In the genomic region with DNA sequence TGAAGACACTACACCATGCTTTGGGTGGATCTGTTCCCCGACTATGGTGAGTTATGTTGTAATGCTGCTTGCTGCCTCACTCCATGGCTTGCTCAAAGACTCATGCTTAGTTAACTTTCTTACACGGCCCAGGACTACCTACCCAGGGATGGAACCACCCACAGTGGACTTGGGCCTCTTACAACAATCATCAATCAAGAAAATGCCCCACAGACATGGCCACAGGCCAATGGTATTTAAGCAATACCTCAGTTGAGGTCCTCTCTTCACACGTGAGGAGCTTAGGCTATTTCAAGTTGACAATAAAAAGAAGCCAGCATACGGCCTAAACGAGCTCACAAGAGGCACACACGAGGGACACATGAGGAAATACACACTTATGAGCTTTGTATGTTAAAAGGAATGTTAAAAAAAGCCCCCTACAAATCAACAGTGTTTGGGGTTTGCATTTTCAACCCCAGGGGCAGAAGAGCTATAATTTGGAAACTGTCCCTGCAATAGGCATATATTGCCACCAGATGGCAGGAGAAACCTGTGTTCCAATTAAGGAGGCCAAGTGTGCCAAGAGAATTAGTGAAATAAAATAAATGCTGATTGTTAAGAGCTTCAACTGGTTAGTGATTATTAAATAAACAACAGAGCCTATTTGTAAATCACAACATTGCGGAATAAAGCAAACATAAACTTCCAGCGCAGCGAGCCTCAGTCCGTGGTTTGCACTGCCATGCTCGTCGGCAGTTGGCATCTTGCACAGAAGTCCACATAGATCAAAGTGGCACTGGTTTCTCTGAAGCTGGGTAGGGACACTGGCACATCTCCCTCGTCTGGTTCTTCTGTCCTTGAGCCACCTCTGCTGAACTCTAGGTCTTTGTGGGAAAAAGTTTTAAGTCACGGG, we compare ENCODE assay signal across 10 mouse cellular contexts. TPM values are rescaled to one million over a fixed set of nuclear protein-coding genes. Genes with fewer than 3 reads are reported as not detected.
DNase-seq lines count a peak whose midpoint lies in the region; ATAC-seq and TF ChIP-seq lines count a peak whose summit lies in the region.
"Had no signal": no experiment of that assay in that cellular context is flagged by ENCODE, and none has a peak within 500 bp of the region (broad histone marks: within the 10 kb centered on the region; RNA-seq: fewer than 3 reads in every experiment).

No protein-coding gene starts in this region.

- no peak for TF ChIP-seq POLR2A in kidney, adult 2 months (IDR thresholded peaks at IDR 0.05; ENCODE audit: low read depth, low read length)

- H3K4me1 ChIP-seq in kidney, adult 2 months (ENCODE audit: control insufficient read depth, insufficient read depth, low read length), result no peaks in the 10 kb centered on the region
- peaks cover 10% of the 10 kb centered on the region for H3K4me1 ChIP-seq in kidney, embryonic 15.5 days
- H3K4me1 ChIP-seq in G1E (ENCODE audit: insufficient read depth, low read depth, low read length), result no peaks in the 10 kb centered on the region
- H3K4me1 ChIP-seq in hindbrain, embryonic 11.5 days (replicated peaks; ENCODE audit: control insufficient read depth, insufficient read depth, low read length), result no peaks in the 10 kb centered on the region
- peaks cover 16% of the 10 kb centered on the region for H3K4me1 ChIP-seq in neural tube, embryonic 15.5 days

- H3K9me3 ChIP-seq in kidney, embryonic 15.5 days (replicated peaks), result no peaks in the 10 kb centered on the region
- H3K9me3 ChIP-seq in G1E (replicated peaks), result no peaks in the 10 kb centered on the region
- no peaks in the 10 kb centered on the region for H3K9me3 ChIP-seq in hindbrain, embryonic 11.5 days (ENCODE audit: control insufficient read depth, low read length)
- no peaks in the 10 kb centered on the region for H3K9me3 ChIP-seq in neural tube, embryonic 15.5 days (replicated peaks)
- H3K9me3 ChIP-seq: limb, embryonic 12.5 days; stomach, embryonic 15.5 days had no signal

- H3K9ac ChIP-seq in kidney, embryonic 15.5 days, result no peak overlapping the region
- no peak overlapping the region for H3K9ac ChIP-seq in hindbrain, embryonic 11.5 days (ENCODE audit: low read depth, low read length)
- H3K9ac ChIP-seq in neural tube, embryonic 15.5 days (replicated peaks), result no peak overlapping the region
- H3K9ac ChIP-seq: limb, embryonic 12.5 days; stomach, embryonic 15.5 days had no signal

- H3K4me3 ChIP-seq in kidney, adult 2 months (ENCODE audit: insufficient read depth, low read depth, low read length), result no peak overlapping the region
- no peak overlapping the region for H3K4me3 ChIP-seq in kidney, embryonic 15.5 days (replicated peaks)
- H3K4me3 ChIP-seq in G1E (ENCODE audit: low read depth, low read length), result no peak overlapping the region
- no peak overlapping the region for H3K4me3 ChIP-seq in hindbrain, embryonic 11.5 days (ENCODE audit: low read depth, low read length)
- H3K4me3 ChIP-seq in neural tube, embryonic 15.5 days (replicated peaks), result no peak overlapping the region
- H3K4me3 ChIP-seq: limb, embryonic 12.5 days; stomach, embryonic 15.5 days had no signal

- no peak for ATAC-seq in kidney, embryonic 15.5 days (replicated peaks; ENCODE audit: low FRiP score)
- no peak for ATAC-seq in G1E (ENCODE audit: extremely low read depth, insufficient number of reproducible peaks, low FRiP score, poor library complexity, severe bottlenecking)
- no peak for ATAC-seq in hindbrain, embryonic 11.5 days (ENCODE audit: low FRiP score)
- ATAC-seq in neural tube, embryonic 15.5 days (ENCODE audit: low FRiP score), result no peak

- no peak overlapping the region for H3K4me2 ChIP-seq in kidney, embryonic 15.5 days
- H3K4me2 ChIP-seq in hindbrain, embryonic 11.5 days (replicated peaks; ENCODE audit: low read depth, low read length), result no peak overlapping the region
- H3K4me2 ChIP-seq in neural tube, embryonic 15.5 days, result peak overlapping the region; percentile 45
- H3K4me2 ChIP-seq: limb, embryonic 12.5 days; stomach, embryonic 15.5 days had no signal

- no peaks in the 10 kb centered on the region for H3K27me3 ChIP-seq in kidney, adult 2 months (replicated peaks; ENCODE audit: control insufficient read depth, insufficient read depth, low read length)
- H3K27me3 ChIP-seq in kidney, embryonic 15.5 days, result peaks cover 7% of the 10 kb centered on the region; the same call in 1 of the 2 replicates
- 0 out of 2 replicates have a peak, but pooled peaks cover 3% of the 10 kb centered on the region for H3K27me3 ChIP-seq in G1E (ENCODE audit: insufficient read depth, low read length)
- H3K27me3 ChIP-seq in hindbrain, embryonic 11.5 days (ENCODE audit: control insufficient read depth, insufficient read depth, low read length), result no peaks in the 10 kb centered on the region
- H3K27me3 ChIP-seq in neural tube, embryonic 15.5 days (replicated peaks), result no peaks in the 10 kb centered on the region
- H3K27me3 ChIP-seq: stomach, embryonic 15.5 days had no signal

- WGBS in kidney, adult 2 months, result 59% methylated on average over 14 of the region's 14 CpGs
- 65% methylated on average over 14 of the region's 14 CpGs for WGBS in kidney, embryonic 15.5 days
- 72% methylated on average over 14 of the region's 14 CpGs for WGBS in hindbrain, embryonic 11.5 days
- WGBS in neural tube, embryonic 15.5 days, result 52% methylated on average over 14 of the region's 14 CpGs

- H3K27ac ChIP-seq in kidney, adult 2 months (ENCODE audit: insufficient read depth, low read depth, low read length), result no peak overlapping the region
- H3K27ac ChIP-seq in kidney, embryonic 15.5 days, result no peak overlapping the region
- H3K27ac ChIP-seq in hindbrain, embryonic 11.5 days (ENCODE audit: low read depth, low read length), result no peak overlapping the region
- no peak overlapping the region for H3K27ac ChIP-seq in neural tube, embryonic 15.5 days (replicated peaks)
- H3K27ac ChIP-seq: limb, embryonic 12.5 days; stomach, embryonic 15.5 days had no signal

- peak; percentile 57 for DNase-seq in kidney, adult 2 months
- DNase-seq in G1E (ENCODE audit: low spot score), result peak; percentile 12
- peak; percentile 44 to 54 for DNase-seq in cerebellum, postnatal 25 days
- peak; percentile 71 for DNase-seq in hindbrain, embryonic 11.5 days (ENCODE audit: low spot score)
- peak; percentile 59 to 63 for DNase-seq in left cerebral cortex, postnatal 25 days (ENCODE audit: low spot score in 2 of 2)
- no peak for DNase-seq in urinary bladder, adult 2 months (ENCODE audit: low spot score)

- intact Hi-C loops in left cerebral cortex, postnatal 25 days (cut with DNase I), result loop anchor here (1.0 kb wide), 2 partner anchors 35 to 1356 kb away; no protein-coding TSS in a partner anchor

- TF ChIP-seq CTCF in kidney, adult 2 months (conservative IDR thresholded peaks at IDR 0.05; ENCODE audit: insufficient read depth, insufficient read length, low read depth, low read length), result no peak; the same call in 1 of the 2 replicates
- TF ChIP-seq CTCF in G1E (IDR thresholded peaks at IDR 0.05; ENCODE audit: low read depth, low read length), result 0 out of 2 replicates have a peak, but pooled peaks have one; percentile 11

- H3K36me3 ChIP-seq in kidney, adult 2 months (ENCODE audit: control insufficient read depth, insufficient read depth, low read length), result no peaks in the 10 kb centered on the region
- H3K36me3 ChIP-seq in kidney, embryonic 15.5 days, result no peaks in the 10 kb centered on the region
- no peaks in the 10 kb centered on the region for H3K36me3 ChIP-seq in G1E (replicated peaks)
- H3K36me3 ChIP-seq in hindbrain, embryonic 11.5 days (ENCODE audit: control insufficient read depth, insufficient read depth, low read length), result no peaks in the 10 kb centered on the region
- H3K36me3 ChIP-seq in neural tube, embryonic 15.5 days, result no peaks in the 10 kb centered on the region
- H3K36me3 ChIP-seq: limb, embryonic 12.5 days; stomach, embryonic 15.5 days had no signal

RNA-seq across cellular contexts. Expression of a gene that starts 58.8 kb away (rescaled TPM):
- 10.8 and 12.5 TPM in 2 replicates for polyA plus RNA-seq in kidney, adult 2 months (2012; rRNA removed)
- polyA plus RNA-seq in kidney, embryonic 15.5 days (2015; fragmentation: Nextera tagmentation; extraction: Ambion mirVana), result 7.1 and 8.0 TPM in 2 replicates
- total RNA-seq in G1E (2014; fragmentation: Nextera tagmentation), result 17.3 and 21.3 TPM in 2 replicates
- 5.6 and 7.0 TPM in 2 replicates for total RNA-seq in G1E (2017)
- 13.3 and 15.8 TPM in 2 replicates for polyA plus RNA-seq in G1E (2012)
- polyA plus RNA-seq in hindbrain, embryonic 11.5 days (2014; fragmentation: Nextera tagmentation; extraction: Ambion mirVana), result 5.8 and 6.7 TPM in 2 replicates
- 10 to 100 TPM; 11.5 to 12.8 TPM for total RNA-seq in left cerebral cortex, postnatal 25 days (2021)
- polyA plus RNA-seq in neural tube, embryonic 15.5 days (2015; fragmentation: Nextera tagmentation; extraction: Ambion mirVana), result 7.2 and 7.4 TPM in 2 replicates
- 15.5 and 30.2 TPM in 2 replicates for polyA plus RNA-seq in urinary bladder, adult 2 months (2012; rRNA removed)
